Mouse (Mus musculus) c-Kit-positive CD71-positive TER-119-negative erythroid progenitor cells, embryonic 14.5 days (primary cell): ENCODE measurements at regions not wholly inside any gene's neighbourhood (a gene's known extent, or its start where the extent isn't known, plus 50 kb on each side); places are given as distances from the start of the nearest gene placed in this dataset.

Experiments
- DNase-seq: peaks from one replicate; pipeline ENCODE4 v3.0.0-alpha.2; 2013; ENCODE audit warnings: low read depth

DNA sequence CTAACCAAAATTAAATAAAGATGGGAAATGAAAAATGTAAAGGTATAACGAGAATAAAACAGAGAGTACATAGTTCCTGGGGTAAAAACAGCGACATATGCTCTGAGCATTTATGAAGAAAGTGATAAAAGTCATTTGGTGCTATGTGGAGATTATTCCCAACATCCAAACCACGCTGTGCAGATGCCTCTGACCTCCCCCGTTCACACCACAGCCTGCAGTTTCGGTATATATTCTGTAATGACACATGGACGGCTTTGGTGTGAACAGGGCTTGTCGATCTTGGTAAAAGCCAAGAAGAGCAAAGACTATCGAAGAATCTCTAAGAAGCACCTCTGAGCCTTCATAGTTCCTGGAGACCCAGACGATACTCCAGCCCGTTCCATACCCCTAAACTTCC is 95.2 kb upstream of the Ppp1r26 start:
- no peak for DNase-seq

DNA sequence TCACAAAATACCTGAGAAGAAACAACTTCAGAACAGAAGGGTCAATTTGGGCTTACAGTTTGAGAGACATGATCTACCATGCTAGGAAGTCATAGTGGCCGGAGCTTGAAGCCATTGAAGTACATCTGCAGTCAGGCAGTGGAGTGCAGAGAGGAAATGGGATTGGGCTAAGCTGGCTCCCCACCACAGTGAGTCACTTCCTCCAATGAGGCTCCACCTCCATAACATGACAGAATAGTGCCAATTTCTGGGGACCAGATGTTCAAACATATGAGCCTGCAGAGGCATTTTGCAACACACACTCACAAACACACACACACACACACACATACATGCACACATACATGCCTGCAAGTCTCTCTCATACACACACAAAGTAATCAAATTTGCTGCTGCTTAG is 93.7 kb upstream of the Ppp1r26 start:
- DNase-seq: no peak

DNA sequence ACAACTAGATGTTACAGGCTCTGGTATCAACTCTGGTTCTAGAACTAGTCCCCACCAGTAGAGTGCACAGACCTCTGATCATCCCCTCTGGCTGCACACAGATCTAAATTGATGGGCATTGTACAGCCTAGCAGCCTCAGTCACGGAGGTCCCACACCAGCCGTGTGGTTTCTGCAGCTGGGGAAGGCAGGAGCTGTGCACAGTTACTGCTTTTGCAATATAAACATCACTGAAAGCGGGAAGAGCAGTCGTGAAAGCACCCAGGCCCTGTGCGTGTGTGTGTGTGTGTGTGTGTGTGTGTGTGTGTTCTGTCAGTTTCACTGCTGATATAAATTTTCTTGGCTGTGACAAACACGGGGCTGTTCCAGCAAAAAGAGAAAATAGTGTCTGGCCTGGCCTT is 84.4 kb upstream of the Ppp1r26 start:
- no peak for DNase-seq

DNA sequence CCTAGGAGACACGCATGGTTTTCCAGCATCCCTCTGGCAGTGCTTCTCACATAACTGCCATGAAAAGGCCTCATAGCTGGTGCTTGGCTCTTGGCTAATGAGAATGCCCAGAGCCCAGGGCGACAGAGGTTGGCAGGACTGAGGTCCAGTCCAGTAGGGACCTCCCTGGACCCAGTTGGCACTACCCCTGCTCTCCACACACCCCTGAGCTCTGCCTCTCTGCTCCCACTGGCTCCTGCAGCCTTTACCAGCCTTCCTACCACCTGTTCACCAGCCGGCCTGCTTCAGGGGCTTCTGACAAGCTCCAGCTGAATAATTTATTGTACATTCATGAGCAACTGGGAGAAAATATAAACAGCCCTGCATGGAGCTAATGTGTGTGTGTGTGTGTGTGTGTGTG is 82.0 kb upstream of the Ppp1r26 start:
- DNase-seq: no peak

DNA sequence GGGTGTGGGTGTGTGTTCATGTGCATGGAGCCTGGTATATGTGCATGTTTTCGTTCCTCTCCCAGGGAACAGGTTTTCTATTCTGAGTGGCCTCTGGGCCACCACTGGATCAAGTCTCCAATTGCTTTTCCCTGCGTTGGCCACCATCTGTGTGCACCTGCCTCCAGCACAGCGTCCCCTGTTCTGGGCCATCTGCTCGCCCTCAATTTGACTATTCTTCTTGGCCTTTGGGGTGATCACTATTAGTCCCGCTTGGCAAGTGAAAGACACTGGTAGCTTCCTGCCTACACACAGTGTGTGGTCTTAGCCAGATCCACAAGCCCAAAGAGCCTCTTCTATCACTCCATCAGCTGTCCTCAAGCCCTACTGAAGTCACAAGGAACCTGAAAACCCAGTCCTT is 80.8 kb upstream of the Ppp1r26 start:
- DNase-seq: no peak

DNA sequence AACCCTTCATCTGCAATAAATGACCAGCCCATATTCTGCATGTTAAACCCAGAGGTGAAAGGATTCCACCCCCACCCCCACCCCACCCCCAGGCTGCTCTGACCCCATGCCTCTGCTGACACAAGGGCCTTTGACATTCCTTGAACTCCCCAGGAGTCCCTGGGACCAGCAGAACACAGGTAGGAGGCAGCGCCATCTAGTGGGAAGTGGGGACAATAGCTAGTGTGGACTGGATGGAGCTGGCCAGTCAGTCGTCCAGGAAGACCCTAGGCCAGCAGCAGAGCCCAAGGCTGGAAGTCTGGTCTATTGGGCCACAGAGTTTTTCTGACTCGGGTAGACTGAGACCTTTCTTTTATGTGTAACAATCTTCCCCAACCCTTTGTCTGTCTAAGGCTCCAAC is 71.8 kb upstream of the Ppp1r26 start:
- peak; percentile 44 for DNase-seq

DNA sequence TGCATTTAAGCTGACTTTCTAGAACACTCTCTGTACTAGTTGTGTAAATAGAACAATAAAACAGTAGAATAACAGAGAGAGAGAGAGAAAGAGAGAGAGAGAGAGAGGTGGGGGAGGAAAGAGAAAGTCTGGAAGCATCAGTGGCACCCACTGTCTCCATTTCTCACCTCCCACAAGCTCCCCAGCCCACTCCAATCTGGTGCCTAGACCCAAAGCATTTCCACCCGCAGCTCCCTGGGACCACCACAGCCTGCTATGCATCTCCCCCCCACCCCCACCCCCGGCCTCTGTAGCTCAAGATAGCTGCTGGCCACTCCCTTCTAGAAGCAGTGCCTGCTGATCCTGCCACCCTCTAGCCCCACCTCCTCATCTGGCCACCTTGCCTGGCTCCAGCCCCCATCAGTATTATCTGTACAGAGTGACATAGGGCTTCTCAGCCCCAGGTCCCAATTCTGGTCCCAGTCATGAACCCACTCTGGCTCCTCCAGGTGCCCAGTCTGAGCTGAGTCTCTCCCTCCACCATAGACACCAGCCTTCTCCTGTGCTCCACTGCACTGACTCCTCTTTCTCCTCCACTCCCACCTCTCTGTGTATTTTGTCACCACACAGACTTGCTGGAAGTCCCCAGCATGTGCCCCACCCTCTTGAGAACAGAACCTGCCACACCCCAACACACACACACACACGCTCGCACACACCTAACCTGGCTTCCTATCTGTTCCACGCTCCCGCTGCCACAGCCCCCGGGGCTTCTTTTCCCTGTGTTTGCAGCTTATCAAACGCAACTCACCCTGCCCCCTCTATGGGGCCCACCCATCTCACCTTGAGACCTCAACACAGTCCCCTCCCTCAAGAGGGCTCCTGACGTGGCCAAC is 68.4 kb upstream of the Ppp1r26 start:
- DNase-seq: peak; percentile 39

DNA sequence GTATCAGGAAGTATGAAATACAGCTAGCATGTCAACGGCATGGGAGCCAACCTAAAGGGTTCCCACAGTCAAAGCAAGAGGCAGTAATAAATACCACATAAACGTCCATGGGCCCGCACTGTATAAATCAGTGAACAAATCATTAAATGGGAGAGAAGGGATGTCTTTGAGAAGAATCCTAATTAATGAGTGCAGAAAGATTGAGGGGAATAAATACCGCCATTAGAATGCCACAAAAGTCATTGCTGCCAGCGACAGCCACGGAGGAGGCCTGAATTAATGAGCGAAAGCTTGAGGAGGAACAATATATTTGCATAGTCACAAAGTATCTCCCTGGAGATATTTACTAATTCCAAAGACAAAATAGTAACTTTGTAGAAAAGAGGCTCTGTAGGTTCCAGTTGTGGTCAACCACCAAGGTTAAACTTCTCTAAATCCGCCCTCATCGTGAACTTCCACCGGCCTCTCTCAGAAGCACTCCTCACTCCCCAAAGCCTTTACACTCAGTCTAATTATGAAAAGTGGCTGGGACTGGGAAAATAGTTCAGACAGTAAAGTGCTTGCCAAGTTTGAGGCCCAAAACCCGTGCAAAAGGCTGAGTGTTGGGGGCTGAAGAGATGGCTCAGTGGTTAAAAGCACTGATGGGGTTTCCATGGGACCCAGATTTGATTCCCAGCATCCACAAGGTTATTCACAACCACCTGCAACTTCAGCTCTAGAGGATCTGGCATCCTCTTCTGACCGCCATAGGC is 64.4 kb upstream of the Ppp1r26 start:
- DNase-seq: no peak

DNA sequence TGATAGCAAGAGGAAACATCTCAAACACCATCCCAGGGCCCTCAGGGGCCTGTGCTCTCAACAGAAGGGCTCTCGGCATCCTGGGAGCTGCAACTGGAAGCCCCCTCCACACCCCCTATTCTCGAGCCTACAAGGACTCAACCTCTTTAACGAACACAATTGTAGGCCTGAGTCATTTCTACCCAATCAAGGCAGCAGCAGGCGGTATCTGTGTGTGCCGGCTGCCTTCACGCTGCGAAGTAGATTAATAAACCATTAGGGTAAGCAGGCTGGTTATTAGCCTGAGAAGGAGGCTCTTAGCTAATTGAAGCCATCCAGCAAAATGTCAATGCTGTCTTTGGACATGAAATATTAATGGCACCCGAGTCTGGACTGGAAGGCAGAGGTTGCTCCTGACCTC is 61.7 kb upstream of the Ppp1r26 start:
- no peak for DNase-seq

DNA sequence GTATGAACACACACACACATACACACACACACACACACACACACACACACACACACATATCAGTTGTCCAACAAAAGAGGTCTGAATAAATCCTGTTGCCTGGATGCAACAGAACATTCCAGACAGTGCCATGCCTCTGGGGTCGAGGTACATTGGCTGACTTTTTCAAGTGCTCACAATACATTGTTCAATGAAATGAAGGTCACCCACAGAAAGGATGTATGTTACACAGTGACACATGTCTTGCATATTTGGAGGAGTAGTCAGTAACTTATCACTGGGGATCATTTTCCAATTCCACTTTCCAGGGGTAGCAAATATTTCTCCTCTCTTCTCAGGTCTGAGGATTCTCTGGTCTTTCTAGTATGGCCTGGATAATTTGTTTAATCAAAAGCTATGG is 59.8 kb upstream of the Ppp1r26 start:
- no peak for DNase-seq

DNA sequence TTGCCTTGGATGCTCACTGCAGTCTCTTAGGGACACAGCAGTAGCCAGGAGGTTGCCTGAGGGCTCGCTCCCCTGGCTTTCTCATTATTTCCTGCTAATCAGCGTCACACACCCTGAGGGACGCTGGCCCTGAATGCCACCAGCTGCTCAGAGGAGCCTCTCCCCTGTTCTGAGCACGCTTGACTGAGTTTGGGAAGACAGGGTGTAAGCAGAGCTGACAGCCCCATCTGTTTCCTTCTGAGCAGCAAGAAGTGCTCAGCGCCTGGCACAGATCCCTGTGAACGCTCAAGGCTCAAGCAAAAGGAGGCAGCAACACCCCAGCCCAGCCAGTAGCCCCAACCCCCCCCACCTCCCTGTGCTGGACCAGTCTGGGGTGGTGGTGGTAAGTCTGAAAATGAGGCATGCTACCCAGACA is 59.2 kb upstream of the Ppp1r26 start:
- no peak for DNase-seq

DNA sequence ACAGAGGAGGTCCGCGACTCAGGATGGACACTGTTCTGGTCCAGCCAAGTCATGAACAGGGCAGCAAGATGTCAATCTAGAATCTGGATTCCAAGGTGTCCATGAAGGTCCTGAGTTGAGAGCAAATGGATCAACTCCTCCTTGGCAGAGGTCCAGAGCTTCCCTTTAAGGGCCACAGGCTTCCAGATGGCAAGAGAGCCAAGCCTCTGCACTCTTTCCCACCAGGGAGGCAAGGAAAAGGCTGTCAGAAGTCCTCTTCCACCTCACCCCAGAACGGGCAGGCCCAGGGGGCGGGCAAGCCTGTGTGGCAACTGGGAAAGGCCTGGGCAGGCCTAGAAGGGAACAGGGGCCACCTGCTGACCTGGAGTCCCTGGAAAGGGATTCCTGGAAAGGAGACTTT is 58.7 kb upstream of the Ppp1r26 start:
- DNase-seq: no peak

DNA sequence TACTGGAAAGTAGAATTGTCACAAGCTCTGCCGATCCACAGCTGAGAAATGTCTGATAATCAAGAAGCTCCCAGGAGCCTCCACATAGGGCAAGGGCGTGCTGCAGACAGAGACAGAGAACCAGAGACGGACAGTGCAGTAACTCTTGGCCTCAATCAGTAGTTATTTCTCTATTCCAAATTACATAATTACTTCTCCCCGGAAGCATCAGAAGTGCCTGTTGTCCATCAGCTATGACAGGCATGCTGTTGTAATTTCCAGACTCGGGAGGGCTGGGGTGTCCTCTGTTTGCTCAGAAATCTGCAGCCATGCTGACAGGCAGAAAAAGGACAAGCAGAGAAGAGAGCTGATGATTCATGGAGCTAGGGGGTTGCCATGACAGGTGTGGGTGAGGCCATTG is 56.9 kb upstream of the Ppp1r26 start:
- DNase-seq: no peak

DNA sequence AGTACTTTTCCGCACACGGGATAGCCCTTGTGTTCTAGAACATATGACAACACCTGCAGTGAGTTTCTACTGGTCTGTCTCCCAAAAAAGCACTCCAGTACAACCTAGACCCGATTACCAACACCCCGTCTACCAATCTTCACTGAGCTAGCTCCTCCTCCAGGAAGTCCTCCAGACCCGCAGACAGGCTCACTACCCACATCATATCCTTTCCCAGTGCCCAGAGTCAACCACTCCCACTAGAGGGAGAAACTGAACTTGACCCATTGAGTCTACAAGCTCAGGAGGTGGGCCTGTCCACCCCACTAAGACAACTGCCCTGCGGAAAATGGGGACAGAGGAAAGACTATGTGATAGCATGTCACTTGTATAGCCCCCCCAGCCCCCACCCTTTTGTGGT is 51.2 kb upstream of the Ppp1r26 start:
- DNase-seq: no peak
